Mouse (Mus musculus) ES-E14 (cell line): ENCODE data around the gene Gk2. TPM values are rescaled to one million over a fixed set of nuclear protein-coding genes. Genes with fewer than 3 reads are reported as not detected.

Source experiments
- DNase-seq: peaks from one replicate; pipeline ENCODE4 v3.0.0-alpha.2; 2013; ENCODE audit warnings: low read depth, low spot score
- H3K27ac ChIP-seq: 2 replicates; pipeline ENCODE4 v1.5.1; 2012; ENCODE audit warnings: low read depth, mild to moderate bottlenecking, low read length, moderate library complexity, mixed read lengths; ENCODE audit not compliant: poor library complexity, insufficient read depth, severe bottlenecking
- H3K36me3 ChIP-seq: 2 replicates; pipeline ENCODE4 v1.6.1; 2012; ENCODE audit warnings: mild to moderate bottlenecking, low read length, moderate library complexity, mixed read lengths; ENCODE audit not compliant: control insufficient read depth, poor library complexity, insufficient read depth, severe bottlenecking
- H3K4me1 ChIP-seq, 2 experiments: fragments of 150-350 bp in 1 of 2; sonication (generic) in 1 of 2; 2 replicates each; pipeline ENCODE4 v1.6.1; 2012; ENCODE audit warnings: low read length in 2 of 2, mild to moderate bottlenecking in 1 of 2, mixed read lengths in 1 of 2; ENCODE audit not compliant: control insufficient read depth in 2 of 2, insufficient read depth in 2 of 2, poor library complexity in 1 of 2
- H3K4me3 ChIP-seq, 2 experiments: fragments of 150-350 bp in 1 of 2; sonication (generic) in 1 of 2; 2 replicates each; pipeline ENCODE4 v1.5.1; 2012; ENCODE audit warnings: low read length in 2 of 2, low read depth in 1 of 2, mild to moderate bottlenecking in 1 of 2, mixed read lengths in 1 of 2; ENCODE audit not compliant: insufficient read depth in 1 of 2, poor library complexity in 1 of 2, severe bottlenecking in 1 of 2
- H3K9ac ChIP-seq: 2 replicates; pipeline ENCODE4 v1.6.1; 2012; ENCODE audit warnings: low read depth, mild to moderate bottlenecking, low read length, mixed read lengths; ENCODE audit not compliant: poor library complexity, insufficient read depth, severe bottlenecking
- H3K9me3 ChIP-seq: fragments of 150-350 bp; sonication (generic); 2 replicates; pipeline ENCODE4 v1.6.1; 2012; ENCODE audit warnings: low read depth, mild to moderate bottlenecking, low read length; ENCODE audit not compliant: control insufficient read depth, insufficient read depth
- CHD2 ChIP-seq: IDR thresholded peaks from 2 replicates; pipeline ENCODE4 v1.6.1; 2014; ENCODE audit warnings: mild to moderate bottlenecking, low read depth, low read length, inconsistent platforms
- HCFC1 ChIP-seq: IDR thresholded peaks from 2 replicates; pipeline ENCODE4 v1.6.1; 2012; ENCODE audit warnings: low read length, inconsistent platforms, borderline replicate concordance; ENCODE audit not compliant: insufficient read depth
- MAFK ChIP-seq: IDR thresholded peaks from 2 replicates; pipeline ENCODE4 v1.6.1; 2014; ENCODE audit warnings: mild to moderate bottlenecking, low read depth, low read length, inconsistent platforms; ENCODE audit not compliant: insufficient read depth
- ZC3H11A ChIP-seq: IDR thresholded peaks from 2 replicates; pipeline ENCODE4 v1.6.1; 2012; ENCODE audit warnings: low read depth, mild to moderate bottlenecking, inconsistent platforms, low read length, borderline replicate concordance
- ZNF384 ChIP-seq: IDR thresholded peaks from 2 replicates; pipeline ENCODE4 v1.6.1; 2012; ENCODE audit warnings: low read depth, low read length, inconsistent platforms
- in situ Hi-C, 2 experiments: fragments of 600-800 bp; cut with MboI; formaldehyde crosslinking; loops; one replicate each; pipeline ENCODE4 v1.15.1; 2025; ENCODE audit warnings: low sequenced_read_pairs in 2 of 2, inconsistent platforms in 1 of 2; ENCODE audit not compliant: unreplicated experiment in 2 of 2
- total RNA-seq: library from RNA; depleted of rRNA; stranded (reverse); fragments of 300-350 nt; gene quantifications from 2 replicates; pipeline ENCODE4 v1.2.3, GENCODE M21; 2012; rRNA removed

Gk2 gene
- total RNA-seq, 1 experiment, result not detected

DNA sequence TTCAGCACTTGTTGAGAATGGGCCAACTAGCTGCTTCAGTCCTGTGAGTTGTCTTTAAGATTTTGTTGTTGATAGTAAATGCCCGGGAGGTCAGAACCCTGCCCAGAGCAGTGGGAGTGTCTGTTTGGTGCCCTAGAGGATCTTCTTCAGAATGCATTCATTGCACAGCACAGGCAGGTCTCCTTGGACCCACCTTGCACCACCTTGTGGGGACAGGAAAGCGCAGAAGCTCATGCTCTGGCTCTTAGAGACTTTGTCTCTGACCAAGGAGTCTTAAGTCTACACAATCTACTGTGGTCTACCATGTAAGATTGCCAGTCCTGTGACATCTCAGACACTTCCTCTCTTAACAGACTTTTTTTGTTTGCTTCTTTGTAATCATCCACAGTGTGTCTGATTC is 39.6 kb downstream of the Gk2 start:
- TF ChIP-seq ZNF384 (no peak), CHD2 (no peak), MAFK (no peak), HCFC1 (no peak), ZC3H11A (no peak)
- in situ Hi-C loops, result no loop called here
- H3K4me3 ChIP-seq, result no peak overlapping the region
- DNase-seq, result no peak
- no peaks in the 10 kb centered on the region for H3K9me3 ChIP-seq
- no peak overlapping the region for H3K9ac ChIP-seq
- no peaks in the 10 kb centered on the region for H3K36me3 ChIP-seq
- no peaks in the 10 kb centered on the region for H3K4me1 ChIP-seq
- H3K27ac ChIP-seq, result no peak overlapping the region

DNA sequence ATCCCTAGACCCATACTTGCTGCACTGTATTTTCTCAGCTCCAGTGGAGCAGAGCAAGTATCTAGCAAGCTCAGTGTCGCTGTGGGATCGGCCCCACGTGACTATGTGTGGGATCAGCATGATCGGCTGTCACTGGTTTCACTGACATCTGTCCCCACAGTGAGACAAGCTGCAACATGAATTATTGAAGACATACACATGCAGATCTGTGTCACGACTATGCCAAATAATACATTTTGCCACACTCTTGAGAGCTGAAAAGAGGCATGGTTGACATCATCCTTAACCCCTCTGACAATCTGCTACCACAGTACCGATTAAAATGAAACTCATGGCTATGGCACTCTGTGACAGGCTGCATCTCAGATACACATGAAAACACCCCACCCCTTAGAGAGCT is 41.0 kb downstream of the Gk2 start:
- no peaks in the 10 kb centered on the region for H3K36me3 ChIP-seq

DNA sequence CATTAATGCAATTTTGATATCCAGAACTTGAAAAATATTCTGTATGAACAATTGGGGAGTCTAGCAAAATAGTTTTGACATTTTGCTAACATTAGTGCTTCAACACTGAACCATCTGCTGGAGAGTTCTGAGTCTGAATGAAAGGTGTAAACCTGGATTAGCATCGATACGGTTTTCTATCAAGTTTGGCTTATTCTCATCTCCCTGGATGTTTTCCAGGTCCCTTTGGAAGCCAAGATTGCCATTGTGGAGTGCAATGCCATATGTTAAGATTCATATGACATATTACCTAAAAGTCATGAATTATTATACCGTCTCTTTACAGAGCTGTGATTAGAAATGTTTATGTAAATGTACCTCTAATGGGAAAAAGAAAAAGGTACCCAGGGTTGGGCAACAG is 43.1 kb downstream of the Gk2 start:
- H3K27ac ChIP-seq, result no peak overlapping the region
- DNase-seq, result no peak
- H3K9me3 ChIP-seq, result no peaks in the 10 kb centered on the region
- no peak overlapping the region for H3K4me3 ChIP-seq
- no peak overlapping the region for H3K9ac ChIP-seq
- in situ Hi-C loops, result no loop called here
- no peaks in the 10 kb centered on the region for H3K36me3 ChIP-seq
- no peaks in the 10 kb centered on the region for H3K4me1 ChIP-seq
- TF ChIP-seq CHD2 (no peak), ZNF384 (no peak), MAFK (no peak), HCFC1 (no peak), ZC3H11A (no peak)

More for the DNA sequence above, 41.0 kb downstream of the Gk2 start:
- no peak for DNase-seq
- Histone ChIP-seq H3K4me1 (no peaks in the 10 kb centered on the region), H3K9ac (no peak overlapping the region), H3K27ac (no peak overlapping the region), H3K9me3 (no peaks in the 10 kb centered on the region), H3K4me3 (no peak overlapping the region)
- no peak for TF ChIP-seq HCFC1
- TF ChIP-seq CHD2, result no peak
- no peak for TF ChIP-seq MAFK
- in situ Hi-C loops, result no loop called here

DNA sequence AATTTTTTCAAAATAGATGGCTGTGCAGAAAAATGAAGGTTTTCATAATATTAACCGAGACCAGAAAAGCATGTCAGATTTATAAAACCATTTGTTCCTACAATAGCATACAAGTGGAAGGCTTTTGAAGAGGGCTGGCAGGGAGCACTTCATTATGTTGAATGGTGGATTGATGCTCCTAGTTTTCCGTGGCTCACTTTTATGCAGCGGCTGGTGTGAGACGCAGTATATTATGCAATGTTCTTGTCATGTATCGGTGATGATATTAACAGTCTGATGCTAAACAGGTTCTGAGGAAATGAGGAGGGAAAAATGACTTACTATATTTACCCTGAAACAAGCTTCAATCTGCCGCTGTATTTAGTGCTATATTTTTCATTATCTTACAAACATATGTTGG is 46.6 kb downstream of the Gk2 start:
- H3K27ac ChIP-seq, result no peak overlapping the region
- in situ Hi-C loops, result no loop called here
- no peak for DNase-seq
- H3K4me1 ChIP-seq, result no peaks in the 10 kb centered on the region
- H3K4me3 ChIP-seq, result no peak overlapping the region
- H3K36me3 ChIP-seq, result no peaks in the 10 kb centered on the region
- no peaks in the 10 kb centered on the region for H3K9me3 ChIP-seq
- no peak overlapping the region for H3K9ac ChIP-seq
- TF ChIP-seq HCFC1 (no peak), ZC3H11A (no peak), ZNF384 (no peak), CHD2 (no peak), MAFK (no peak)

DNA sequence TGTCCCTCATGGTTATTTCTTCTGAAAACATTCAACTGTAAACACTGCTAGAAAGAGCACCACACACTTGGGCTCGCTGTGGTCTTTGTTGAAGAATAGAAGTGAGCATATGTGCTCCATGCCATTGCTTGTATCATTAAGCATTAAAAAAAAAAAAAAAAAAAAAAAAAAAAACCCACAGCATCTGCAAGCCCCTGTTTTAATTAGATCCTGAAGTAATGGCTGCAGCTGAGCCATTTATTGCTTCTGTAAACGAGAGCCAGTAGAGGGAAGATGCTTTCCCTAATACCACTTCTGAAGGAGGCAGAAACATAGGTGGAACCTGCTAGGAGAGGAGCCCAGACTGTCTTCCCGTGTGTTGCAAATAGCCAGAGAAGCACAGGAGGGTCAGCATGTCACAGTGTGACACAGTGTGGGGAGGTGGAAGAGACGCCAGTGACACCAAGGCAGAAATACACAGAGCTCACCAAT is 47.6 kb downstream of the Gk2 start:
- Histone ChIP-seq H3K9ac (no peak overlapping the region), H3K4me3 (no peak overlapping the region), H3K9me3 (no peaks in the 10 kb centered on the region), H3K4me1 (no peaks in the 10 kb centered on the region), H3K36me3 (no peaks in the 10 kb centered on the region), H3K27ac (no peak overlapping the region)
- in situ Hi-C loops, result no loop called here
- TF ChIP-seq ZNF384, result no peak
- no peak for TF ChIP-seq ZC3H11A
- TF ChIP-seq CHD2, result no peak
- DNase-seq, result no peak

Other genes with a start within 250 kb of the Gk2 start
- gene Naa11, start 64.6 kb downstream of the Gk2 start, total RNA-seq, result 5.6 and 6.1 TPM in 2 replicates